Mouse (Mus musculus): ENCODE results near the gene Tenm2. TPM values are rescaled to one million over a fixed set of nuclear protein-coding genes. Genes with fewer than 3 reads are reported as not detected.

Gene Tenm2
- polyA plus RNA-seq, 1 experiment: 0.32 TPM

- H3K27ac ChIP-seq (ENCODE audit: control insufficient read depth, insufficient read depth, low read depth, low read length): no peak overlapping the region
Observed at GRCm38 (mm10) chr11:36553286-36553685, 682.5 kb downstream of the Tenm2 start.

GRCm38 (mm10) chr11:36550649-36551048 is 685.1 kb downstream of the Tenm2 start:
- no peak overlapping the region for H3K27ac ChIP-seq (ENCODE audit: control insufficient read depth, insufficient read depth, low read depth, low read length)
- TF ChIP-seq POLR2A (IDR thresholded peaks at IDR 0.05; ENCODE audit: control insufficient read depth, low read depth, low read length) (no peak), CTCF (IDR thresholded peaks at IDR 0.05; ENCODE audit: control insufficient read depth, insufficient read depth, insufficient replicate concordance, low read depth, low read length) (no peak)
- no peaks in the 10 kb centered on the region for H3K36me3 ChIP-seq (ENCODE audit: control insufficient read depth, insufficient read depth, low read length)
- no peak overlapping the region for H3K4me3 ChIP-seq (ENCODE audit: control insufficient read depth, low read depth, low read length)
- H3K4me1 ChIP-seq (ENCODE audit: control insufficient read depth, insufficient read depth, low read length): no peaks in the 10 kb centered on the region
- H3K27me3 ChIP-seq (ENCODE audit: control insufficient read depth, insufficient read depth, low read length): no peaks in the 10 kb centered on the region

More at GRCm38 (mm10) chr11:36553286-36553685, 682.5 kb downstream of the Tenm2 start:
- Histone ChIP-seq H3K36me3 (ENCODE audit: control insufficient read depth, insufficient read depth, low read length) (no peaks in the 10 kb centered on the region), H3K4me1 (ENCODE audit: control insufficient read depth, insufficient read depth, low read length) (no peaks in the 10 kb centered on the region), H3K4me3 (ENCODE audit: control insufficient read depth, low read depth, low read length) (no peak overlapping the region), H3K27me3 (ENCODE audit: control insufficient read depth, insufficient read depth, low read length) (no peaks in the 10 kb centered on the region)
- TF ChIP-seq CTCF (IDR thresholded peaks at IDR 0.05; ENCODE audit: control insufficient read depth, insufficient read depth, insufficient replicate concordance, low read depth, low read length) (no peak), POLR2A (IDR thresholded peaks at IDR 0.05; ENCODE audit: control insufficient read depth, low read depth, low read length) (no peak)

GRCm38 (mm10) chr11:36549398-36550139 is 686.2 kb downstream of the Tenm2 start:
- Histone ChIP-seq H3K27ac (ENCODE audit: control insufficient read depth, insufficient read depth, low read depth, low read length) (no peak overlapping the region), H3K4me1 (ENCODE audit: control insufficient read depth, insufficient read depth, low read length) (no peaks in the 10 kb centered on the region), H3K36me3 (ENCODE audit: control insufficient read depth, insufficient read depth, low read length) (no peaks in the 10 kb centered on the region), H3K4me3 (ENCODE audit: control insufficient read depth, low read depth, low read length) (no peak overlapping the region), H3K27me3 (ENCODE audit: control insufficient read depth, insufficient read depth, low read length) (no peaks in the 10 kb centered on the region)
- TF ChIP-seq CTCF (IDR thresholded peaks at IDR 0.05; ENCODE audit: control insufficient read depth, insufficient read depth, insufficient replicate concordance, low read depth, low read length) (no peak), POLR2A (IDR thresholded peaks at IDR 0.05; ENCODE audit: control insufficient read depth, low read depth, low read length) (no peak)

GRCm38 (mm10) chr11:36548139-36548538 is 687.6 kb downstream of the Tenm2 start:
- TF ChIP-seq CTCF (IDR thresholded peaks at IDR 0.05; ENCODE audit: control insufficient read depth, insufficient read depth, insufficient replicate concordance, low read depth, low read length) (no peak), POLR2A (IDR thresholded peaks at IDR 0.05; ENCODE audit: control insufficient read depth, low read depth, low read length) (no peak)
- no peaks in the 10 kb centered on the region for H3K27me3 ChIP-seq (ENCODE audit: control insufficient read depth, insufficient read depth, low read length)
- no peaks in the 10 kb centered on the region for H3K4me1 ChIP-seq (ENCODE audit: control insufficient read depth, insufficient read depth, low read length)
- no peaks in the 10 kb centered on the region for H3K36me3 ChIP-seq (ENCODE audit: control insufficient read depth, insufficient read depth, low read length)
- H3K27ac ChIP-seq (ENCODE audit: control insufficient read depth, insufficient read depth, low read depth, low read length): no peak overlapping the region
- no peak overlapping the region for H3K4me3 ChIP-seq (ENCODE audit: control insufficient read depth, low read depth, low read length)

DNA sequence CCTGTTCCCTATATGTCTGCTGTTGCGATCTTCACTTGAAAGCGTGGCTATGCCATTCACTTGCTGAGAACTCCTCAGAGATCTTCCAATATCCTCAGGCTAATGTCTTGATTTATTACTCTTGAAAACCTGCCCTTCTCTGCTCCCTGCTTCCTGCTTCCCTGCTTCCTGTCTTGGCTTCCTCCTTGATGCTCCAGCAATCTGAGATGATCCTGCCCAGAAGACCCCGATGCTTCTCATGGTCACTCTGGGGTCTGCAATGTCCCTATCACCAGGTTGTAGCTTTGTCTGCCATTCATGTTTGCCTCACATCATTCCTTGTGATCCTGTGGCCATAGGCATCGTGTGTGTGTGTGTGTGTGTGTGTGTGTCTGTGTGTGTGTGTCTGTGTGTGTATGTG is 697.6 kb downstream of the Tenm2 start:
- H3K4me3 ChIP-seq (ENCODE audit: control insufficient read depth, low read depth, low read length): no peak overlapping the region
- no peak overlapping the region for H3K27ac ChIP-seq (ENCODE audit: control insufficient read depth, insufficient read depth, low read depth, low read length)
- H3K27me3 ChIP-seq (ENCODE audit: control insufficient read depth, insufficient read depth, low read length): no peaks in the 10 kb centered on the region
- no peaks in the 10 kb centered on the region for H3K36me3 ChIP-seq (ENCODE audit: control insufficient read depth, insufficient read depth, low read length)
- TF ChIP-seq CTCF (IDR thresholded peaks at IDR 0.05; ENCODE audit: control insufficient read depth, insufficient read depth, insufficient replicate concordance, low read depth, low read length) (no peak), POLR2A (IDR thresholded peaks at IDR 0.05; ENCODE audit: control insufficient read depth, low read depth, low read length) (no peak)
- H3K4me1 ChIP-seq (ENCODE audit: control insufficient read depth, insufficient read depth, low read length): peaks cover 4% of the 10 kb centered on the region

GRCm38 (mm10) chr11:36537573-36538133 is 698.1 kb downstream of the Tenm2 start:
- Histone ChIP-seq H3K4me1 (ENCODE audit: control insufficient read depth, insufficient read depth, low read length) (peaks cover 4% of the 10 kb centered on the region), H3K36me3 (ENCODE audit: control insufficient read depth, insufficient read depth, low read length) (no peaks in the 10 kb centered on the region), H3K27ac (ENCODE audit: control insufficient read depth, insufficient read depth, low read depth, low read length) (no peak overlapping the region), H3K27me3 (ENCODE audit: control insufficient read depth, insufficient read depth, low read length) (no peaks in the 10 kb centered on the region), H3K4me3 (ENCODE audit: control insufficient read depth, low read depth, low read length) (no peak overlapping the region)
- TF ChIP-seq CTCF (IDR thresholded peaks at IDR 0.05; ENCODE audit: control insufficient read depth, insufficient read depth, insufficient replicate concordance, low read depth, low read length) (no peak), POLR2A (IDR thresholded peaks at IDR 0.05; ENCODE audit: control insufficient read depth, low read depth, low read length) (no peak)

DNA sequence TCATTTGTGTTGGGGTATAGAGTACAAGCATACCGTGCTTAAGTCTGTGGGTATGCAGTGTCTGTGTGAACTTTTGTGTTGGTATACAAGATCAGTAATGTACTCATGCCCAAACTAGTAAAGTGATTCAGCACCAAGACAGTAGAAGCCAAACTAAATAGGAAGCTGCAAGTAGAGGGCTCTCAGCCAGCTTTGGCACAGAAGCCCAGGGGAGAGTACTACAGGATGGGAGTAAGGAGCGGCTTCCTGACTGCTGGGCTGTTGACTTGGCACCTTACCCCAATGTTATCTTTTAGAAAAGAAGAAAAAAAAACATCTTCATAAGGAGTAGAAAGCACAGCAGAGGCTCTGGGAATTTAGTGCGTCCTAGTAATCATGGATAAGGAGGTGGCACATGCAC is 700.2 kb downstream of the Tenm2 start:
- H3K27ac ChIP-seq (ENCODE audit: control insufficient read depth, insufficient read depth, low read depth, low read length): no peak overlapping the region
- H3K4me3 ChIP-seq (ENCODE audit: control insufficient read depth, low read depth, low read length): no peak overlapping the region
- no peaks in the 10 kb centered on the region for H3K36me3 ChIP-seq (ENCODE audit: control insufficient read depth, insufficient read depth, low read length)
- TF ChIP-seq CTCF (IDR thresholded peaks at IDR 0.05; ENCODE audit: control insufficient read depth, insufficient read depth, insufficient replicate concordance, low read depth, low read length) (no peak), POLR2A (IDR thresholded peaks at IDR 0.05; ENCODE audit: control insufficient read depth, low read depth, low read length) (no peak)
- H3K4me1 ChIP-seq (ENCODE audit: control insufficient read depth, insufficient read depth, low read length): peaks cover 4% of the 10 kb centered on the region
- H3K27me3 ChIP-seq (ENCODE audit: control insufficient read depth, insufficient read depth, low read length): no peaks in the 10 kb centered on the region

Data from testis, adult 2 months (tissue).